In the genomic region with DNA sequence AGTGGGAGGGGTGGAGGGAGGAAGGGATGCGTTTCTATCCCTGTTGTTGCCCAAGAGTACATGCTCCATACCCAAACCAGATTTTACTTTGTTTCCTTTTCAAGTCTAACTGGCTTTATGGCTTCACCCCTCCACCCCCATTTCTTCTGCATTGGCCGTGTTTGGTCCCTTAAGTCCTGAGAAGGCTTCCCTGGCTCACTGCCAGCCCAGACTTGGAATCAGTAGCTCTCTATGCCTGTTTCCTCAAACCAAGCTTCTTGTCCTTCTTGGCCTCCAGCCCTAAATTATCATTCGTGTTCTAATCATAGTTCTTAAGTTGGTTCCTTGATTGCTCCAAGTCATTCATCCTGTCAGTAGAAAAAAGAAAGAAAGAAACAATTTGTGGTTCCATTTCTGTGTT, we compare ENCODE assay signal across 24 mouse cellular contexts.
DNase-seq lines count a peak whose midpoint lies in the region; ATAC-seq lines count a peak whose summit lies in the region.
"Had no signal": no experiment of that assay in that cellular context is flagged by ENCODE, and none has a peak within 500 bp of the region (broad histone marks: within the 10 kb centered on the region; RNA-seq: fewer than 3 reads in every experiment).

No protein-coding gene starts in this region.

- 51% methylated on average over 3 of the region's 3 CpGs for WGBS in embryonic facial prominence, embryonic 14.5 days
- 91% methylated on average over 3 of the region's 3 CpGs for WGBS in embryonic facial prominence, embryonic 10.5 days

- H3K9ac ChIP-seq in embryonic facial prominence, embryonic 14.5 days (ENCODE audit: low read depth, low read length): no peak overlapping the region
- H3K9ac ChIP-seq: embryonic facial prominence, embryonic 13.5 days; forebrain, embryonic 13.5 days; hindbrain, embryonic 15.5 days; liver, postnatal 0 days; midbrain, embryonic 13.5 days had no signal

- no peak overlapping the region for H3K4me3 ChIP-seq in embryonic facial prominence, embryonic 14.5 days (ENCODE audit: low read depth, low read length)
- H3K4me3 ChIP-seq in embryonic facial prominence, embryonic 10.5 days: no peak overlapping the region
- H3K4me3 ChIP-seq: embryonic facial prominence, embryonic 13.5 days; forebrain, embryonic 13.5 days; heart, adult 2 months; hindbrain, embryonic 15.5 days; left cerebral cortex, adult 2 months; limb, embryonic 10.5 days; megakaryocyte, embryonic 14.5 days; midbrain, embryonic 13.5 days had no signal

- no peak overlapping the region for H3K27ac ChIP-seq in embryonic facial prominence, embryonic 14.5 days (replicated peaks; ENCODE audit: low read depth, low read length)
- H3K27ac ChIP-seq in embryonic facial prominence, embryonic 10.5 days (replicated peaks): no peak overlapping the region
- H3K27ac ChIP-seq: embryonic facial prominence, embryonic 13.5 days; forebrain, embryonic 13.5 days; heart, adult 2 months; hindbrain, embryonic 15.5 days; left cerebral cortex, adult 2 months; limb, embryonic 10.5 days; midbrain, embryonic 13.5 days had no signal

- intact Hi-C loops in left cerebral cortex, postnatal 4 days (cut with DNase I): no loop called here
- intact Hi-C loops in left cerebral cortex, postnatal 36 days (cut with DNase I): no loop called here

- DNase-seq in embryonic facial prominence, embryonic 14.5 days (ENCODE audit: low spot score): peak; percentile 59
- no peak for DNase-seq in embryonic facial prominence, embryonic 10.5 days (ENCODE audit: low spot score)
- peak; percentile 34 for DNase-seq in left cerebral cortex, postnatal 4 days
- DNase-seq in left cerebral cortex, postnatal 36 days (ENCODE audit: low spot score in 2 of 2): no peak
- peak; percentile 8 for DNase-seq in lung, postnatal 14 days
- no peak for DNase-seq in lung, postnatal 4 days
- DNase-seq in brain, adult 2 months (ENCODE audit: low read depth, low spot score): peak; percentile 15
- DNase-seq in spleen, postnatal 36 days (ENCODE audit: low spot score in 2 of 2): no peak
- DNase-seq: cerebellum, adult 11-12 months; gastrocnemius, postnatal 36 days; kidney, adult 9 months; layer of hippocampus, adult 9-11 months; liver, postnatal 0 days had no signal

- no peak for ATAC-seq in embryonic facial prominence, embryonic 14.5 days (ENCODE audit: low read depth)
- ATAC-seq: activated CD4-positive, CD25-positive, alpha-beta regulatory T cell, adult 4 months; forebrain, embryonic 13.5 days; liver, postnatal 0 days; midbrain, embryonic 13.5 days had no signal

- H3K9me3 ChIP-seq in embryonic facial prominence, embryonic 14.5 days (ENCODE audit: control insufficient read depth, low read length): no peaks in the 10 kb centered on the region
- H3K9me3 ChIP-seq in embryonic facial prominence, embryonic 10.5 days: no peaks in the 10 kb centered on the region
- H3K9me3 ChIP-seq: embryonic facial prominence, embryonic 13.5 days; forebrain, embryonic 13.5 days; hindbrain, embryonic 15.5 days; limb, embryonic 10.5 days; midbrain, embryonic 13.5 days had no signal

- H3K36me3 ChIP-seq in embryonic facial prominence, embryonic 14.5 days (ENCODE audit: control insufficient read depth, insufficient read depth, low read length): no peaks in the 10 kb centered on the region
- no peaks in the 10 kb centered on the region for H3K36me3 ChIP-seq in embryonic facial prominence, embryonic 10.5 days (replicated peaks)
- H3K36me3 ChIP-seq: embryonic facial prominence, embryonic 13.5 days; G1E; hindbrain, embryonic 15.5 days; limb, embryonic 10.5 days; midbrain, embryonic 13.5 days had no signal

- H3K27me3 ChIP-seq in embryonic facial prominence, embryonic 14.5 days (replicated peaks; ENCODE audit: control insufficient read depth, insufficient read depth, low read length): 0 out of 2 replicates have a peak, but pooled peaks cover 6% of the 10 kb centered on the region
- H3K27me3 ChIP-seq in embryonic facial prominence, embryonic 10.5 days (replicated peaks; ENCODE audit: low read depth, poor library complexity, severe bottlenecking): no peaks in the 10 kb centered on the region
- H3K27me3 ChIP-seq: forebrain, embryonic 13.5 days; hindbrain, embryonic 15.5 days; megakaryocyte, embryonic 14.5 days had no signal

- no peak overlapping the region for H3K4me2 ChIP-seq in embryonic facial prominence, embryonic 14.5 days (ENCODE audit: low read depth, low read length)
- H3K4me2 ChIP-seq: embryonic facial prominence, embryonic 13.5 days; forebrain, embryonic 13.5 days; hindbrain, embryonic 15.5 days; liver, embryonic 11.5 days; midbrain, embryonic 13.5 days had no signal

- H3K4me1 ChIP-seq in embryonic facial prominence, embryonic 14.5 days (ENCODE audit: control insufficient read depth, insufficient read depth, low read length): no peaks in the 10 kb centered on the region
- H3K4me1 ChIP-seq in embryonic facial prominence, embryonic 10.5 days: peaks cover 26% of the 10 kb centered on the region
- H3K4me1 ChIP-seq: hindbrain, embryonic 15.5 days; megakaryocyte, embryonic 14.5 days; midbrain, embryonic 13.5 days had no signal

Comparison
In these comparisons a context has a peak if more than half of its experiments do, and no peak if none do; other contexts are left out.
1. DNase-seq: peak in embryonic facial prominence, embryonic 14.5 days (single experiment), left cerebral cortex, postnatal 4 days (single experiment), lung, postnatal 14 days (single experiment) and brain, adult 2 months (single experiment); none in embryonic facial prominence, embryonic 10.5 days (single experiment), left cerebral cortex, postnatal 36 days (0 of 2), lung, postnatal 4 days (0 of 2) and spleen, postnatal 36 days (0 of 2).